ENCODE assay signal across 12 mouse cellular contexts in genomic region chr13:6613690-6614445, GRCm38 (mm10).
"Had no signal": no experiment of that assay in that cellular context is flagged by ENCODE, and none has a peak within 500 bp of the region (broad histone marks: within the 10 kb centered on the region; RNA-seq: fewer than 3 reads in every experiment).

No protein-coding gene starts in this region.

- H3K4me1 ChIP-seq: limb, embryonic 13.5 days; midbrain, embryonic 15.5 days; neural tube, embryonic 12.5 days; stomach, embryonic 15.5 days had no signal

- H3K27me3 ChIP-seq: limb, embryonic 13.5 days; midbrain, embryonic 15.5 days; neural tube, embryonic 12.5 days; stomach, embryonic 15.5 days had no signal

- H3K27ac ChIP-seq: layer of hippocampus, adult 2 months; limb, embryonic 13.5 days; liver, embryonic 14.5 days; midbrain, embryonic 15.5 days; neural tube, embryonic 12.5 days; stomach, embryonic 15.5 days had no signal

- H3K9me3 ChIP-seq: limb, embryonic 13.5 days; midbrain, embryonic 15.5 days; neural tube, embryonic 12.5 days; stomach, embryonic 15.5 days had no signal

- H3K4me2 ChIP-seq: limb, embryonic 13.5 days; midbrain, embryonic 15.5 days; neural tube, embryonic 12.5 days; stomach, embryonic 15.5 days had no signal

- ATAC-seq: midbrain, embryonic 15.5 days had no signal

- DNase-seq: kidney, postnatal 10 days; kidney, postnatal 4 days; lung, adult 18-20 months; spleen, adult 18-20 months; thymus, adult 2 months; thymus, postnatal 25 days had no signal

- H3K9ac ChIP-seq: limb, embryonic 13.5 days; liver, embryonic 14.5 days; midbrain, embryonic 15.5 days; neural tube, embryonic 12.5 days; stomach, embryonic 15.5 days had no signal

- H3K36me3 ChIP-seq: limb, embryonic 13.5 days; neural tube, embryonic 12.5 days; stomach, embryonic 15.5 days had no signal

- H3K4me3 ChIP-seq: layer of hippocampus, adult 2 months; limb, embryonic 13.5 days; midbrain, embryonic 15.5 days; neural tube, embryonic 12.5 days; stomach, embryonic 15.5 days had no signal
